Mouse (Mus musculus) E14TG2a.4 (cell line): ENCODE measurements at regions not wholly inside any gene's neighbourhood (a gene's known extent, or its start where the extent isn't known, plus 50 kb on each side); places are given as distances from the start of the nearest gene placed in this dataset.

ENCODE experiments used
- H3K27me3 ChIP-seq: 2 replicates; pipeline ENCODE4 v1.6.1; 2014; ENCODE audit warnings: low read length, control low read depth; ENCODE audit not compliant: insufficient read depth
- H3K36me3 ChIP-seq: 2 replicates; pipeline ENCODE4 v1.6.1; 2014; ENCODE audit warnings: low read length, control low read depth; ENCODE audit not compliant: insufficient read depth
- H3K4me1 ChIP-seq: replicated peaks from 2 replicates; pipeline ENCODE4 v1.6.1; 2014; ENCODE audit warnings: low read depth, low read length, control low read depth
- H3K4me3 ChIP-seq: replicated peaks from 2 replicates; pipeline ENCODE4 v1.5.1; 2014; ENCODE audit warnings: mild to moderate bottlenecking, low read length
- H3K9me3 ChIP-seq: 2 replicates; pipeline ENCODE4 v1.6.1; 2014; ENCODE audit warnings: low read length, control low read depth
- CTCF ChIP-seq: conservative IDR thresholded peaks from 2 replicates; pipeline ENCODE4 v1.5.1; 2014; ENCODE audit warnings: low read length
- NANOG ChIP-seq: IDR thresholded peaks from 2 replicates; pipeline ENCODE4 v1.6.1; 2014; ENCODE audit warnings: borderline replicate concordance, low read length, mixed read lengths
- POU5F1 ChIP-seq: IDR thresholded peaks from 2 replicates; pipeline ENCODE4 v1.6.1; 2014; ENCODE audit warnings: low read length, borderline replicate concordance

- Histone ChIP-seq H3K36me3 (no peaks in the 10 kb centered on the region), H3K4me3 (no peak overlapping the region), H3K4me1 (no peaks in the 10 kb centered on the region), H3K27me3 (no peaks in the 10 kb centered on the region), H3K9me3 (no peaks in the 10 kb centered on the region)
- TF ChIP-seq POU5F1 (no peak), NANOG (no peak), CTCF (no peak)
Measured at GRCm38 (mm10) chr12:32696832-32697231, 122.5 kb upstream of the Nampt start.

- TF ChIP-seq CTCF: no peak
- TF ChIP-seq POU5F1: no peak
- TF ChIP-seq NANOG: no peak
- Histone ChIP-seq H3K27me3 (0 out of 2 replicates have a peak, but pooled peaks cover 4% of the 10 kb centered on the region), H3K9me3 (peaks cover 6% of the 10 kb centered on the region; the same call in 1 of the 2 replicates), H3K36me3 (no peaks in the 10 kb centered on the region), H3K4me3 (no peak overlapping the region), H3K4me1 (peaks cover 3% of the 10 kb centered on the region; the same call in 1 of the 2 replicates)
Measured at GRCm38 (mm10) chr12:32709188-32709587, 110.2 kb upstream of the Nampt start.

GRCm38 (mm10) chr12:32717129-32717921 is 102.0 kb upstream of the Nampt start:
- H3K9me3 ChIP-seq: no peaks in the 10 kb centered on the region
- no peaks in the 10 kb centered on the region for H3K36me3 ChIP-seq
- TF ChIP-seq CTCF (no peak), POU5F1 (no peak), NANOG (no peak)
- no peaks in the 10 kb centered on the region for H3K27me3 ChIP-seq
- H3K4me3 ChIP-seq: no peak overlapping the region
- no peaks in the 10 kb centered on the region for H3K4me1 ChIP-seq

- H3K4me1 ChIP-seq: no peaks in the 10 kb centered on the region
- no peaks in the 10 kb centered on the region for H3K9me3 ChIP-seq
- H3K36me3 ChIP-seq: no peaks in the 10 kb centered on the region
- no peak overlapping the region for H3K4me3 ChIP-seq
- no peak for TF ChIP-seq NANOG
- no peak for TF ChIP-seq POU5F1
- no peak for TF ChIP-seq CTCF
- no peaks in the 10 kb centered on the region for H3K27me3 ChIP-seq
Measured at GRCm38 (mm10) chr12:32719203-32719602, 100.1 kb upstream of the Nampt start.

- H3K4me3 ChIP-seq: no peak overlapping the region
Measured at GRCm38 (mm10) chr12:32724451-32725188, 94.7 kb upstream of the Nampt start.

GRCm38 (mm10) chr12:32727539-32727938 is 91.8 kb upstream of the Nampt start:
- H3K9me3 ChIP-seq: 0 out of 2 replicates have a peak, but pooled peaks cover 5% of the 10 kb centered on the region
- no peaks in the 10 kb centered on the region for H3K27me3 ChIP-seq
- no peak for TF ChIP-seq NANOG
- no peak for TF ChIP-seq CTCF
- no peak for TF ChIP-seq POU5F1
- peaks cover 12% of the 10 kb centered on the region; the same call in 1 of the 2 replicates for H3K4me1 ChIP-seq
- no peaks in the 10 kb centered on the region for H3K36me3 ChIP-seq
- H3K4me3 ChIP-seq: no peak overlapping the region

More at GRCm38 (mm10) chr12:32724451-32725188, 94.7 kb upstream of the Nampt start:
- no peak for TF ChIP-seq POU5F1
- no peak for TF ChIP-seq CTCF
- no peak for TF ChIP-seq NANOG
- H3K9me3 ChIP-seq: no peaks in the 10 kb centered on the region
- no peaks in the 10 kb centered on the region for H3K36me3 ChIP-seq
- peaks cover 12% of the 10 kb centered on the region; the same call in 1 of the 2 replicates for H3K4me1 ChIP-seq
- no peaks in the 10 kb centered on the region for H3K27me3 ChIP-seq

GRCm38 (mm10) chr12:32728425-32728824 is 90.9 kb upstream of the Nampt start:
- Histone ChIP-seq H3K4me1 (peaks cover 12% of the 10 kb centered on the region; the same call in 1 of the 2 replicates), H3K36me3 (no peaks in the 10 kb centered on the region), H3K4me3 (no peak overlapping the region), H3K9me3 (0 out of 2 replicates have a peak, but pooled peaks cover 5% of the 10 kb centered on the region), H3K27me3 (no peaks in the 10 kb centered on the region)
- TF ChIP-seq NANOG: no peak
- no peak for TF ChIP-seq POU5F1
- no peak for TF ChIP-seq CTCF

- 0 out of 2 replicates have a peak, but pooled peaks cover 5% of the 10 kb centered on the region for H3K9me3 ChIP-seq
- no peak for TF ChIP-seq NANOG
- TF ChIP-seq CTCF: no peak
- no peak for TF ChIP-seq POU5F1
- no peaks in the 10 kb centered on the region for H3K4me1 ChIP-seq
- H3K4me3 ChIP-seq: no peak overlapping the region
- H3K36me3 ChIP-seq: no peaks in the 10 kb centered on the region
- no peaks in the 10 kb centered on the region for H3K27me3 ChIP-seq
Measured at GRCm38 (mm10) chr12:32735224-32735623, 84.1 kb upstream of the Nampt start.
